Comparison of ENCODE assay signal across 9 mouse cellular contexts in the genomic region with DNA sequence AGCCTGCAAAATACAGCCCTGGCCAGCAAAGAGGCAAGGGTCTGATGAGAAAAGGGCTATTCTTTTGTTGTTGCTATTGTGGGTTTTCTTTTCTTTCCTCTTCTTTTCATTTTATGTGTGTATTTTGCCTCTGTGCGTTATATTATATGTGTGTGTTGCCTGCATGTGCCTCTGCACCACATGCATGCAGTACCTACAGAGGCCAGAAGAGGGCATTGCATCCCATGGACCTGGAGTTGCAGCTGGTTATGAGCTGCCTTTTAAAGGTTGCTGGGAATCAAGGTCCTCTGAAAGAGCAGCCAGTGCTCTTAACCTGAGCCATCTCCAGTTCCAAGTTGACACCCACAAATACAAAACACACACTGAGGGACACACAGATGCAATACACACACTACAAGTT. TPM values are rescaled to one million over a fixed set of nuclear protein-coding genes. Genes with fewer than 3 reads are reported as not detected.
DNase-seq lines count a peak whose midpoint lies in the region; TF ChIP-seq lines count a peak whose summit lies in the region.
"Had no signal": no experiment of that assay in that cellular context is flagged by ENCODE, and none has a peak within 500 bp of the region (broad histone marks: within the 10 kb centered on the region; RNA-seq: fewer than 3 reads in every experiment).

No protein-coding gene starts in this region.

- H3K27ac ChIP-seq in embryonic fibroblast, embryonic 13.5 days (ENCODE audit: insufficient read depth, low read length), result no peak overlapping the region

- peak; percentile 62 to 66 for DNase-seq in kidney, postnatal 4 days
- DNase-seq in kidney, postnatal 14 days, result no peak
- DNase-seq in NIH3T3 (ENCODE audit: low read depth), result peak; percentile 49
- DNase-seq in spleen, postnatal 14 days (ENCODE audit: low spot score in 2 of 2), result peak; percentile 30 to 55
- no peak for DNase-seq in gastrocnemius, adult 8-10 months (ENCODE audit: low spot score in 2 of 2)
- DNase-seq in left cerebral cortex, postnatal 14 days (ENCODE audit: low spot score in 2 of 2), result no peak
- no peak for DNase-seq in heart, adult 18-20 months
- DNase-seq: left cerebral cortex, postnatal 4 days had no signal

- intact Hi-C loops in left cerebral cortex, postnatal 14 days (cut with DNase I), result no loop called here

- H3K4me1 ChIP-seq in embryonic fibroblast, embryonic 13.5 days (ENCODE audit: control insufficient read depth, insufficient read depth, low read length), result peaks cover 6% of the 10 kb centered on the region; the same call in 1 of the 2 replicates

- peak; percentile 59; the same call in 1 of the 2 replicates for TF ChIP-seq CTCF in embryonic fibroblast, embryonic 13.5 days (IDR thresholded peaks at IDR 0.05; ENCODE audit: borderline replicate concordance, insufficient read depth, low read length)

- H3K4me3 ChIP-seq in embryonic fibroblast, embryonic 13.5 days (ENCODE audit: insufficient read depth, low read length), result no peak overlapping the region

- TF ChIP-seq POLR2A in embryonic fibroblast, embryonic 13.5 days (IDR thresholded peaks at IDR 0.05; ENCODE audit: low read depth, low read length), result no peak

RNA-seq across cellular contexts. Expression of gene Slc7a1, which starts 29.1 kb away (rescaled TPM):
- polyA plus RNA-seq in embryonic fibroblast, embryonic 13.5 days (2011; ENCODE audit: insufficient read length, low read depth, missing spikeins), result 61.1 and 63.0 TPM in 2 replicates
- total RNA-seq in gastrocnemius, adult 8-10 months (2022), result 1 to 10 TPM; 1.5 to 3.5 (median 1.9) TPM
- total RNA-seq in left cerebral cortex, postnatal 14 days (2021), result 10 to 100 TPM; 47.9 to 50.6 TPM
- total RNA-seq in heart, adult 18-20 months (2021), result 10 to 100 TPM; 11.8 to 13.5 TPM

Comparison
In these comparisons a context has a peak if more than half of its experiments do, and no peak if none do; other contexts are left out.
1. DNase-seq: peak in kidney, postnatal 4 days (2 of 2), NIH3T3 (single experiment) and spleen, postnatal 14 days (2 of 2); none in kidney, postnatal 14 days (single experiment), gastrocnemius, adult 8-10 months (0 of 2), left cerebral cortex, postnatal 14 days (0 of 2) and heart, adult 18-20 months (0 of 2).